Mouse (Mus musculus): Measurements from ENCODE around the gene Polq. TPM values are rescaled to one million over a fixed set of nuclear protein-coding genes. Genes with fewer than 3 reads are reported as not detected.
A peak's percentile ranks its signal among the peaks of the same experiment; 100 is the strongest.

Gene Polq
- polyA plus RNA-seq, 1 experiment from 2014 or later = 2.0 TPM

- no peaks in the 10 kb centered on the region for H3K9me3 ChIP-seq (ENCODE audit: control insufficient read depth, low read length)
- no peak for ATAC-seq
- 82% methylated on average over 6 of the region's 6 CpGs for WGBS
- no peaks in the 10 kb centered on the region for H3K4me1 ChIP-seq (ENCODE audit: control insufficient read depth, insufficient read depth, low read depth, low read length)
- H3K27me3 ChIP-seq (replicated peaks; ENCODE audit: control insufficient read depth, insufficient read depth, low read length) = no peaks in the 10 kb centered on the region
- no peak overlapping the region for H3K9ac ChIP-seq (ENCODE audit: low read depth, low read length)
- no peak overlapping the region for H3K4me3 ChIP-seq (ENCODE audit: low read length)
- H3K27ac ChIP-seq (ENCODE audit: low read depth, low read length) = no peak overlapping the region
- no peak overlapping the region for H3K4me2 ChIP-seq (ENCODE audit: low read length)
- H3K36me3 ChIP-seq (ENCODE audit: control insufficient read depth, insufficient read depth, low read length) = no peaks in the 10 kb centered on the region
Observed at GRCm38 (mm10) chr16:36997650-36998049, 13.9 kb upstream of the Polq start.

- Histone ChIP-seq H3K9me3 (ENCODE audit: control insufficient read depth, low read length) (no peaks in the 10 kb centered on the region), H3K36me3 (ENCODE audit: control insufficient read depth, insufficient read depth, low read length) (no peaks in the 10 kb centered on the region), H3K9ac (ENCODE audit: low read depth, low read length) (no peak overlapping the region), H3K4me2 (ENCODE audit: low read length) (no peak overlapping the region), H3K27ac (ENCODE audit: low read depth, low read length) (no peak overlapping the region), H3K27me3 (replicated peaks; ENCODE audit: control insufficient read depth, insufficient read depth, low read length) (no peaks in the 10 kb centered on the region), H3K4me3 (ENCODE audit: low read length) (no peak overlapping the region), H3K4me1 (ENCODE audit: control insufficient read depth, insufficient read depth, low read depth, low read length) (no peaks in the 10 kb centered on the region)
- no peak for ATAC-seq
- 86% methylated on average over 9 of the region's 9 CpGs for WGBS
Observed at GRCm38 (mm10) chr16:36999366-36999972, 12.1 kb upstream of the Polq start.

GRCm38 (mm10) chr16:37009262-37009661 lies 2.3 kb upstream of the Polq start:
- peaks cover 15% of the 10 kb centered on the region for H3K4me1 ChIP-seq (ENCODE audit: control insufficient read depth, insufficient read depth, low read depth, low read length)
- H3K36me3 ChIP-seq (ENCODE audit: control insufficient read depth, insufficient read depth, low read length) = no peaks in the 10 kb centered on the region
- H3K27me3 ChIP-seq (replicated peaks; ENCODE audit: control insufficient read depth, insufficient read depth, low read length) = no peaks in the 10 kb centered on the region
- no peak for ATAC-seq
- H3K4me3 ChIP-seq (ENCODE audit: low read length) = no peak overlapping the region
- 67% methylated on average over 6 of the region's 6 CpGs for WGBS
- H3K4me2 ChIP-seq (ENCODE audit: low read length) = no peak overlapping the region
- no peak overlapping the region for H3K9ac ChIP-seq (ENCODE audit: low read depth, low read length)
- no peaks in the 10 kb centered on the region for H3K9me3 ChIP-seq (ENCODE audit: control insufficient read depth, low read length)
- H3K27ac ChIP-seq (ENCODE audit: low read depth, low read length) = no peak overlapping the region

GRCm38 (mm10) chr16:37010370-37010769 lies 1.2 kb upstream of the Polq start:
- peak; percentile 77 for ATAC-seq
- H3K36me3 ChIP-seq (ENCODE audit: control insufficient read depth, insufficient read depth, low read length) = no peaks in the 10 kb centered on the region
- H3K4me1 ChIP-seq (ENCODE audit: control insufficient read depth, insufficient read depth, low read depth, low read length) = peaks cover 15% of the 10 kb centered on the region
- 57% methylated on average over 4 of the region's 4 CpGs for WGBS
- H3K9me3 ChIP-seq (ENCODE audit: control insufficient read depth, low read length) = no peaks in the 10 kb centered on the region
- H3K27me3 ChIP-seq (replicated peaks; ENCODE audit: control insufficient read depth, insufficient read depth, low read length) = no peaks in the 10 kb centered on the region
- no peak overlapping the region; the same call in 1 of the 2 replicates for H3K4me2 ChIP-seq (ENCODE audit: low read length)
- no peak overlapping the region for H3K27ac ChIP-seq (ENCODE audit: low read depth, low read length)
- H3K9ac ChIP-seq (ENCODE audit: low read depth, low read length) = no peak overlapping the region
- no peak overlapping the region for H3K4me3 ChIP-seq (ENCODE audit: low read length)

- 0% methylated on average over 26 of the region's 26 CpGs for WGBS
- peaks cover 15% of the 10 kb centered on the region for H3K4me1 ChIP-seq (ENCODE audit: control insufficient read depth, insufficient read depth, low read depth, low read length)
- H3K4me2 ChIP-seq (ENCODE audit: low read length) = peak overlapping the region; percentile 87
- peak overlapping the region; percentile 76 for H3K4me3 ChIP-seq (ENCODE audit: low read length)
- H3K36me3 ChIP-seq (ENCODE audit: control insufficient read depth, insufficient read depth, low read length) = no peaks in the 10 kb centered on the region
- no peaks in the 10 kb centered on the region for H3K27me3 ChIP-seq (replicated peaks; ENCODE audit: control insufficient read depth, insufficient read depth, low read length)
- H3K9me3 ChIP-seq (ENCODE audit: control insufficient read depth, low read length) = no peaks in the 10 kb centered on the region
- peak overlapping the region; percentile 69 for H3K9ac ChIP-seq (ENCODE audit: low read depth, low read length)
- ATAC-seq = no peak; the same call in none of the 2 replicates
- no peak overlapping the region for H3K27ac ChIP-seq (ENCODE audit: low read depth, low read length)
Observed at GRCm38 (mm10) chr16:37011922-37012289, 320 bp downstream of the Polq start.

- Histone ChIP-seq H3K4me3 (ENCODE audit: low read length) (peak overlapping the region; percentile 76), H3K4me1 (ENCODE audit: control insufficient read depth, insufficient read depth, low read depth, low read length) (peaks cover 15% of the 10 kb centered on the region), H3K27me3 (replicated peaks; ENCODE audit: control insufficient read depth, insufficient read depth, low read length) (no peaks in the 10 kb centered on the region), H3K36me3 (ENCODE audit: control insufficient read depth, insufficient read depth, low read length) (no peaks in the 10 kb centered on the region), H3K9me3 (ENCODE audit: control insufficient read depth, low read length) (no peaks in the 10 kb centered on the region), H3K9ac (ENCODE audit: low read depth, low read length) (peak overlapping the region; percentile 69), H3K27ac (ENCODE audit: low read depth, low read length) (no peak overlapping the region), H3K4me2 (ENCODE audit: low read length) (peak overlapping the region; percentile 87)
- WGBS = 68% methylated on average over 5 of the region's 5 CpGs
- ATAC-seq = no peak
Observed at GRCm38 (mm10) chr16:37012336-37012735, 750 bp downstream of the Polq start.

GRCm38 (mm10) chr16:37027581-37027980 lies 16.0 kb downstream of the Polq start:
- no peak for ATAC-seq
- Histone ChIP-seq H3K4me3 (ENCODE audit: low read length) (no peak overlapping the region), H3K9me3 (ENCODE audit: control insufficient read depth, low read length) (no peaks in the 10 kb centered on the region), H3K4me2 (ENCODE audit: low read length) (no peak overlapping the region), H3K27ac (ENCODE audit: low read depth, low read length) (no peak overlapping the region), H3K36me3 (ENCODE audit: control insufficient read depth, insufficient read depth, low read length) (no peaks in the 10 kb centered on the region), H3K4me1 (ENCODE audit: control insufficient read depth, insufficient read depth, low read depth, low read length) (no peaks in the 10 kb centered on the region), H3K27me3 (replicated peaks; ENCODE audit: control insufficient read depth, insufficient read depth, low read length) (no peaks in the 10 kb centered on the region), H3K9ac (ENCODE audit: low read depth, low read length) (no peak overlapping the region)
- 84% methylated on average over 3 of the region's 3 CpGs for WGBS

GRCm38 (mm10) chr16:37031996-37032395 lies 20.4 kb downstream of the Polq start:
- Histone ChIP-seq H3K27ac (ENCODE audit: low read depth, low read length) (no peak overlapping the region), H3K36me3 (ENCODE audit: control insufficient read depth, insufficient read depth, low read length) (no peaks in the 10 kb centered on the region), H3K9me3 (ENCODE audit: control insufficient read depth, low read length) (no peaks in the 10 kb centered on the region), H3K4me3 (ENCODE audit: low read length) (no peak overlapping the region), H3K27me3 (replicated peaks; ENCODE audit: control insufficient read depth, insufficient read depth, low read length) (no peaks in the 10 kb centered on the region), H3K9ac (ENCODE audit: low read depth, low read length) (no peak overlapping the region), H3K4me1 (ENCODE audit: control insufficient read depth, insufficient read depth, low read depth, low read length) (no peaks in the 10 kb centered on the region), H3K4me2 (ENCODE audit: low read length) (no peak overlapping the region)
- no peak for ATAC-seq
- 78% methylated on average over 3 of the region's 3 CpGs for WGBS

- Histone ChIP-seq H3K27me3 (replicated peaks; ENCODE audit: control insufficient read depth, insufficient read depth, low read length) (no peaks in the 10 kb centered on the region), H3K9me3 (ENCODE audit: control insufficient read depth, low read length) (no peaks in the 10 kb centered on the region), H3K27ac (ENCODE audit: low read depth, low read length) (no peak overlapping the region), H3K4me3 (ENCODE audit: low read length) (no peak overlapping the region), H3K4me1 (ENCODE audit: control insufficient read depth, insufficient read depth, low read depth, low read length) (no peaks in the 10 kb centered on the region), H3K4me2 (ENCODE audit: low read length) (no peak overlapping the region), H3K36me3 (ENCODE audit: control insufficient read depth, insufficient read depth, low read length) (no peaks in the 10 kb centered on the region), H3K9ac (ENCODE audit: low read depth, low read length) (no peak overlapping the region)
- no peak for ATAC-seq
- WGBS = 90% methylated on average over 8 of the region's 8 CpGs
Observed at GRCm38 (mm10) chr16:37034751-37035150, 23.2 kb downstream of the Polq start.

- Histone ChIP-seq H3K9ac (ENCODE audit: low read depth, low read length) (no peak overlapping the region), H3K4me3 (ENCODE audit: low read length) (no peak overlapping the region), H3K27ac (ENCODE audit: low read depth, low read length) (no peak overlapping the region), H3K36me3 (ENCODE audit: control insufficient read depth, insufficient read depth, low read length) (peaks cover 12% of the 10 kb centered on the region), H3K27me3 (replicated peaks; ENCODE audit: control insufficient read depth, insufficient read depth, low read length) (no peaks in the 10 kb centered on the region), H3K9me3 (ENCODE audit: control insufficient read depth, low read length) (no peaks in the 10 kb centered on the region), H3K4me1 (ENCODE audit: control insufficient read depth, insufficient read depth, low read depth, low read length) (no peaks in the 10 kb centered on the region), H3K4me2 (ENCODE audit: low read length) (no peak overlapping the region)
- ATAC-seq = no peak
- 89% methylated on average over 3 of the region's 3 CpGs for WGBS
Observed at GRCm38 (mm10) chr16:37059631-37060030, 48.0 kb downstream of the Polq start.
